Mouse (Mus musculus): Measurements from ENCODE around the gene Mta1.
A peak's percentile ranks its signal among the peaks of the same experiment; 100 is the strongest.

Gene Mta1

GRCm38 (mm10) chr12:113150591-113150990, 52.5 kb downstream of the Mta1 start:
- DNase-seq, result no peak

DNA sequence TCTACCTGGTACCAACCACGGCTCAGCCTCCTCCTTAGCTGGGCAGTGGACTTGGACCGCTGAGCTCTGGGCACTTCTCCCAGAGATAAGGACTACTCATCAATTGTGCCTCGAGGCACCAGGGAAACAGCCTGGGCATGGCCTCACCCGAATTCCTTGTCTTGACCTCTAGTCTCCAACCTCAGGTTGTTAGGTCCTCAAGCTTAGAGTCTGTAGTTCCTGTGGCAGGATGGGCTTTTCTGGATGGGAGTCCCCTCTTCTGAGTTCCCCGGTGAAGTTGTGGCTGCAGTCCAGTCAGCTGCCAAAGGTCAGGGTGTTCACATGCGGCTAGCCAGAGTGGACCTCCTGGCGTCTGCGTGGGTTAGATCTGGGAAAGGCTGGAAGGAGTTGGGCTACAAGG, 53.0 kb downstream of the Mta1 start:
- no peak for DNase-seq

DNA sequence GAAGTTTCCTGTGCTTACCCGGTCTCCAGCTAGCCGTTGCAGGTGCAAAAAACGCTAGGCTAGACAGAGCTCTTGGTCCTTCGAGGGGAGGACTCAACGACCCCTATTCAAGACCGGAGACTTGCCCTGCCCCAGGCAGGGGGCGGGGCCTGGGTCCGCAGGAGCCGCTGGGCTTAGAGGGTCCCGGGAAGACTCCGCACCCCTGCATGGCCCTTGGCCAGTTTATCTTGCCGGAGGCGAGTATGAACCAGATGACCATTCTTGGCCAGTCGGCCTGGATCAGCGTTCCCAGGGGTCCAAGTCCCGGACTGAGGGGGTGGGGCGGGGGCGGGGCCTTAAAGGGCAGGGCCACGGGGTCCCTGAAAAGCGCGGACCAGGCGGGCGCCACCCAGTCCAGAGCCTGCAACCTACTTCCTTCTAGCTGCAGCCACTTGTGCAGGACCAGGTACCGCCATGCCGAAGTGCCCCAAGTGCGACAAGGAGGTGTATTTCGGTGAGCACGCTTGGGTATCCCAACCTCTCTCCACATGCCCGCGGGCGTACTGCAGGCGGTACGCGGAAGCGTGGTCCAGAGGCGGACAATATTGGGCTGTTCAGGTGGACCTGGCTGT, 53.7 kb downstream of the Mta1 start:
- no peak for DNase-seq

- DNase-seq, result no peak
Measured at GRCm38 (mm10) chr12:113152272-113152661, 54.2 kb downstream of the Mta1 start.

DNA sequence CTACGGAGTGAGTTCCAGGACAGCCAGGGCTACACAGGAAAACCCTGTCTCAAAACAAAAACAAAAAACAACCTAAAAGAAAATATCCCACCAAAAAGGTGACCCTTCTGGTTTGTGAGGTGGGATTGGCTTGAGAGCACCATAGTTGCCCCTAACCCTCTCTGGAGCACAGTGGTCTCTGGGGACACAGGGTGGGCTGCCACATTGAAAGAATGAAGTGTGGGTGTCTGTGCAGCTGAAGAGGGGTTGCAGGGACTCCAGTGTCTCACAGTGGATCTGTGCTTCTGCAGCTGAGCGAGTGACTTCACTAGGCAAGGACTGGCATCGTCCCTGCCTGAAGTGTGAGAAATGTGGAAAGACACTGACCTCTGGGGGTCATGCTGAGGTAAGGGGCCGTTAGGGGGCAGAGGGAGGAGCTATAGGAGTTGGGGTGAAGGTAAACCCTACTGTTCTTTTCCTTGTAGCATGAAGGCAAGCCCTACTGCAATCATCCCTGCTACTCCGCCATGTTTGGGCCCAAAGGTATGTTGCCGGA, 55.0 kb downstream of the Mta1 start:
- DNase-seq, result no peak

- no peak for DNase-seq
Measured at GRCm38 (mm10) chr12:113153971-113154370, 55.9 kb downstream of the Mta1 start.

GRCm38 (mm10) chr12:113154747-113155075, 56.6 kb downstream of the Mta1 start:
- DNase-seq, result no peak

- DNase-seq, result peak; percentile 74
Measured at GRCm38 (mm10) chr12:113155076-113155771, 57.1 kb downstream of the Mta1 start.

DNA sequence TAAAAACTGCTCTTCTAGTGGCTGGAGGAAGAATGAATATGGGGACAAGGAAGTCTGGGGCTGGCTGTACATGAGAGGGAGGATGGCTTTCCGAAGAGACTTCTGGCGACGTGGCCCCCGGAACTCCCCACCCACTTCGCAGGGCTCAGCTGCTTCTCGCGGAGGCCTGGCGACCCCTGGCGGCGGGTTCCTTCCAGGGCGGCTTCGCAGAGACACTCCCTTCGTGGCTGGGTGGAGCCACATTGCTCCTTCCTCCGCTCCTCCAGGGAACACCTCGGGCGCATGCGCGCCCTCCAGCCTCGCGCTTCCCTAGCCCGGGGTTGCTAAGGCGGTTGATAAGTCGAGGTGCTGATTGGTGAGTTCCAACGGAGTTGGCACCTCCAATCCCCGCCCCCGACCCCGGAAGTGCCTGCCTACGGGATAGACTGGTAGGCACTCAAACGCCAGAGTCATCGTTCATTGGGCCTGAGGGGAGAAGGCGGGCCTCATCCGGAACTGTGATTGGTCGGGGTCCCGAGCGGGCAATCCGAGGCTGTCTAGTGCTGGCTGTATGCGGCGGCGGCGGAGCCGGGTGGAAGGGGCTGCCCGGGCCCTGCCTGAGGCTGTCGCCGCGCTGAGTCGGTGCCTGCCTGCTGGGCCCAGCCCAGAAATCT, 57.9 kb downstream of the Mta1 start, which contains the start of gene Tedc1:
Tedc1 (plus strand) TSS at position 535 of the 653 bp plus-strand sequence.
- DNase-seq, result peak; percentile 99

- no peak for DNase-seq
Measured at GRCm38 (mm10) chr12:113156540-113156929, 58.5 kb downstream of the Mta1 start.

DNA sequence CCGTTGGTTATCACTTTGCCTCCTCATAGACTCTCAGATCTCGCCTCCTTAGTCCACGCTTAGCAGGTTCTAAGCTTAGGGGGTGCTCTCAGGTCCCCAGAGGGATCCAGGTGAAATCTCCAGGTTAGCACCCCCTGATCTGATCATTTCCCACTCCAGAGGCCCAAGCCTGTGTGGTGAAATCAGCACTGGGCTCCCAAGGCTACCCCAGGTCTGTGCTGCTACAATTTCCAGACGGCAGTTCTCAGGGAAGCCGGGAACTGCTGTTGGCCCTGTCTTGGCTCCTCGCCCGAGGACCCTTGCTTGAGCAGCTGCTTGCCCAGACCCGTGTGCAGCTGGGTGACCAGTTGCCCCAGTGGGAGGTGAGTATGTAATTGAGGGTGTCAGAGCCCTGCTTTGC, 58.9 kb downstream of the Mta1 start:
- no peak for DNase-seq

GRCm38 (mm10) chr12:113157521-113157920, 59.4 kb downstream of the Mta1 start:
- DNase-seq, result no peak

DNA sequence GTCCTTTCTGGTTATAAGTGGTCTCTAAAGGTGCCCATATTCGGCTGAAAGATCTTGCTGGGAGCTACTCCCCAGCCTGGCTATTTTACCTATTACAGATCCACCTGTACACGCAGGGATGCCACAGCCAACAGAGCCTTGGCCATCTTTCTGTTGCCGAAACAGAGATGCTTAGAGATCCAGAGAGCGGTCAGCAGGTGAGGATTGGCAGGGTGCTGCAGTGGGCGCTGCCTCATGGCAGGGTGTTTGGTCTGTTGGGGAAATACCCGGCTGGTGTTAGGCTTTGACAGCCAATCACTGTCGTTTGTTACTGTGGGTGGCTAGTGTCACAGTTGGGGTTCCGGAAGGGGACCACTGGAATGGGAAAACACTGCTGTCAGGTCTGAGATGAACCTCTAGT, 59.9 kb downstream of the Mta1 start:
- DNase-seq, result no peak

GRCm38 (mm10) chr12:113163561-113164006, 65.5 kb downstream of the Mta1 start:
- DNase-seq, result no peak

- no peak for DNase-seq
Measured at GRCm38 (mm10) chr12:113168031-113168536, 70.0 kb downstream of the Mta1 start.

- DNase-seq, result no peak
Measured at GRCm38 (mm10) chr12:113176960-113177725, 79.1 kb downstream of the Mta1 start.

- DNase-seq, result no peak
Measured at GRCm38 (mm10) chr12:113181020-113181419, 82.9 kb downstream of the Mta1 start.

GRCm38 (mm10) chr12:113184945-113185344, 86.9 kb downstream of the Mta1 start:
- DNase-seq, result no peak

DNA sequence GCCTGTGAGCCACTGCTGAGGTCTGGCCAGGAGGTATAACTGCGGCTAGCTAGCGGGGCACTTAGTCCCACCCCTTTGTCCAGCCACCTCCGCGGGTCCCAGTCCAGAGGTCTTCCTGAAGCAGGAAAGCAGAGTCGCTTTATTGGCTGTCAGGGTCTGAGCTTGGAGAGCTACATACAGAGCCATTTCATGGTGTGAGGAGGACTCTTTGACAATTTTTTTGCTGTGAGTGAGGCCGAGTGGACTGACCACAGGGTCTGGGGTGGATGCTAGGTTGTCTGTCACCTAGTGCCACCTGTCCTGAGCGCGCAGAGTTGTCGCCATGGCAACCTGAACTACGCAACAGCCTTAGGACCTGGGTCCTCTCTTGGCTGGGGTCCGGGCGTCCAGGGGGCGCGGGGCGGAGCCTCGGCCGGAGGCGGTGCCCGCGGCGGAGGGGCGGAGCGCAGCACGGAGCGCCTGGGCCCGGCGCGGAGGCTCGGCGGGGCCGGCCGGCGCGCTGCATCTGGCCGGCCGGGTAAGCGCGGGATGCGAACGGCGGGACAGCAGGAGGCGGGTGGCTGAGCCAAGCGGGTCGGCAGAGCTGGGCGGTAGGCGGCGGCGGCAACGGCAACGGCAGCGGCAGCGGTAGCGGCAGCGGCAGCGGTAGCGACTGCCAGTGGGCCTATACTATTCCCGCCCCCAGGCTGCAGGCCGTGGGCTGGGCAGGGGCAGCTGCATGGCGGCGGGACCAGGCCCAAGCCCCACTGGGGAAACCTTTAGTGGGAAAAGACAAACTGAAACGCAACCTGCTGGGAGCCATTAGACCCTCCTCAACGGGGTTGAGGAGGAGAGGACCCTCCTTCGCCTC, 87.6 kb downstream of the Mta1 start, which contains the start of gene Tmem121:
Tmem121 (plus strand) TSS at position 489 of the 850 bp plus-strand sequence.
- DNase-seq, result no peak

DNA sequence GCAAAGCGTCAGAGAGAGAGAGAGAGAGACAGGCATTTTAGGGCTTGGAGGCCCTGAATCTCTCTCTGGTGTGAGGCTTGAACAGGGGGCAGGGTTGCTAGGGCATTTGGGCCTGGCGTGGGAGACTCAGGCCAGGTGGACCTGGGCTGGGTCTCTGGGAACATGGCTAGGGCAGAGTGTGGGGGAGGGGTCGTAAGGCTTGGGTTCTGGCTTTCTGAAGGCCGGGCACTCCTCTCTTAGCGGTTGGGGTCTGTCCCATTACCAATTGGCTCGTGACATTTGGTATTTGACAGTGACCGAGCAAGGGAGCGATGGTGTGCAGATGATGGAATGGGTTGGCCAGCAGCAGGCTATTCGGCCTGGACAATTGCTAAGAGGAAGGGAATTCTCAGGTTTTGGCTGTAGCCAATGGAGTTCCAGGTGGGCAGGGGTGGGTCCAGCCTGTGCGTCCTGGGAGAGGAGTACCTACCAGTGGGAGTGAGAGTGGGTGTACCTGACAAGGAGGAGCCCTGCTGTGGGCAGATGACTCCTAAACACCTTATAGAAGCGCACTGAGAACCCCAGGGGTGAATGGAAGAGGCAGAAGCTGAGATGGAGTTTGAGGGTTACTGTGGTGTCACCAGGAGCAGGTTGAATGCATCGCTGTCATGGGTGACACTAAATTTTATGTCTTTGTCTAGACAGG, 88.4 kb downstream of the Mta1 start:
- DNase-seq, result no peak

Data from kidney, adult 9 months (tissue).